Comparison of ENCODE assay signal across 33 mouse cellular contexts in the genomic region with DNA sequence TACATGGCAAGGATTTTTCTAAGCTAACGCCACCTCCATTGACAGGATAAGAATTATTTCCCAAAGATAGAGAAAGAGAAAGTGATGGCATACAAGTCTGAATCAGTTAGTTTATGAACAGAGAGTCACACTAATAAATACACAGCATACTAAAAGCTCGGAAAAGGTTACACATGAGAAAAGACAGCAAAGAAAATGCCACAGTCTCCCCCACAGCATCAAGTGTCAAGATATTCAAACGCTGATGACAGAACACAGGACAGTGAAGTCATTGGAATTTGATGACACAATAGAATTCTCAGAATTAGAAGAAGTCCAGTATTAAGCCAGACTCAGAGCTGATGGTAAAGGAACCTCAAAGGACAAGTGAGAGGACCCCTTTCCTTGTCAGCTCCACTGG. TPM values are rescaled to one million over a fixed set of nuclear protein-coding genes. Genes with fewer than 3 reads are reported as not detected.
"Had no signal": no experiment of that assay in that cellular context is flagged by ENCODE, and none has a peak within 500 bp of the region (broad histone marks: within the 10 kb centered on the region; RNA-seq: fewer than 3 reads in every experiment).

A gene (plus strand): TSS at position 301 of the 400 bp plus-strand sequence.

- H3K4me1 ChIP-seq: embryonic facial prominence, embryonic 10.5 days; embryonic facial prominence, embryonic 12.5 days; embryonic facial prominence, embryonic 13.5 days; embryonic facial prominence, embryonic 15.5 days; forebrain, embryonic 10.5 days; forebrain, embryonic 12.5 days; forebrain, embryonic 13.5 days; forebrain, embryonic 15.5 days had no signal

- H3K27ac ChIP-seq: embryonic facial prominence, embryonic 10.5 days; embryonic facial prominence, embryonic 12.5 days; embryonic facial prominence, embryonic 13.5 days; embryonic facial prominence, embryonic 15.5 days; forebrain, embryonic 10.5 days; forebrain, embryonic 12.5 days; forebrain, embryonic 13.5 days; forebrain, embryonic 15.5 days; gastrocnemius, adult 2 months; heart, adult 2 months had no signal

- H3K4me3 ChIP-seq: embryonic facial prominence, embryonic 10.5 days; embryonic facial prominence, embryonic 12.5 days; embryonic facial prominence, embryonic 13.5 days; embryonic facial prominence, embryonic 15.5 days; erythroblast, embryonic 14.5 days; forebrain, embryonic 10.5 days; forebrain, embryonic 12.5 days; forebrain, embryonic 13.5 days; forebrain, embryonic 15.5 days; gastrocnemius, adult 2 months; heart, adult 2 months had no signal

- DNase-seq: cerebellum, adult 8-10 months; cerebellum, adult 9-10 months; cerebellum, adult 9-11 months; cerebellum, postnatal 10 days; cerebellum, postnatal 14 days; cerebellum, postnatal 25 days; cerebellum, postnatal 36 days; embryo, embryonic 11 days; forebrain, postnatal 0 days; gastrocnemius, adult 2 months; gastrocnemius, postnatal 10 days; gastrocnemius, postnatal 14 days; gastrocnemius, postnatal 25 days; gastrocnemius, postnatal 36 days; heart, adult 18-20 months; heart, adult 2 months had no signal

- H3K36me3 ChIP-seq: embryonic facial prominence, embryonic 10.5 days; embryonic facial prominence, embryonic 12.5 days; embryonic facial prominence, embryonic 13.5 days; embryonic facial prominence, embryonic 15.5 days; forebrain, embryonic 10.5 days; forebrain, embryonic 12.5 days; forebrain, embryonic 15.5 days had no signal

- H3K27me3 ChIP-seq: embryonic facial prominence, embryonic 12.5 days; embryonic facial prominence, embryonic 13.5 days; embryonic facial prominence, embryonic 15.5 days; forebrain, embryonic 12.5 days; forebrain, embryonic 13.5 days; forebrain, embryonic 15.5 days had no signal

RNA-seq across cellular contexts. Expression of the gene that starts here (rescaled TPM):
- polyA plus RNA-seq: cortical plate, adult 2 months; embryonic facial prominence, embryonic 10.5 days; embryonic facial prominence, embryonic 11.5 days; embryonic facial prominence, embryonic 12.5 days; embryonic facial prominence, embryonic 13.5 days; embryonic facial prominence, embryonic 14.5 days; embryonic facial prominence, embryonic 15.5 days; erythroblast, embryonic 14.5 days; forebrain, embryonic 10.5 days; forebrain, embryonic 11.5 days; forebrain, embryonic 12.5 days; forebrain, embryonic 13.5 days; forebrain, embryonic 14.5 days; forebrain, embryonic 15.5 days; forebrain, embryonic 16.5 days; forebrain, postnatal 0 days; frontal cortex, adult 2 months; gonadal fat pad, adult 2 months; heart, adult 2 months had no signal
